Mouse (Mus musculus) heart, postnatal 10 days (tissue): Measurements from ENCODE around the gene Rdh12. TPM values are rescaled to one million over a fixed set of nuclear protein-coding genes. Genes with fewer than 3 reads are reported as not detected.
"Not testable (repeated sequence)": the region's sequence is repeated elsewhere in the genome, so short reads cannot be mapped to it uniquely, and the experiment has no call there.

Source experiments
- DNase-seq, 2 experiments: peaks; one replicate each; pipeline ENCODE4 v3.0.0; 2021
- intact Hi-C: fragments of 180-260 bp; cut with DNase I; formaldehyde crosslinking; loops from one replicate; pipeline ENCODE4 v1.15.1; 2025
- total RNA-seq, 2 experiments: library from RNA; stranded (reverse); gene quantifications; 2 replicates each; pipeline ENCODE4 v1.2.3; 2021

Rdh12 gene
- total RNA-seq, result under 1 TPM; 0.31 to 0.32 TPM

DNA sequence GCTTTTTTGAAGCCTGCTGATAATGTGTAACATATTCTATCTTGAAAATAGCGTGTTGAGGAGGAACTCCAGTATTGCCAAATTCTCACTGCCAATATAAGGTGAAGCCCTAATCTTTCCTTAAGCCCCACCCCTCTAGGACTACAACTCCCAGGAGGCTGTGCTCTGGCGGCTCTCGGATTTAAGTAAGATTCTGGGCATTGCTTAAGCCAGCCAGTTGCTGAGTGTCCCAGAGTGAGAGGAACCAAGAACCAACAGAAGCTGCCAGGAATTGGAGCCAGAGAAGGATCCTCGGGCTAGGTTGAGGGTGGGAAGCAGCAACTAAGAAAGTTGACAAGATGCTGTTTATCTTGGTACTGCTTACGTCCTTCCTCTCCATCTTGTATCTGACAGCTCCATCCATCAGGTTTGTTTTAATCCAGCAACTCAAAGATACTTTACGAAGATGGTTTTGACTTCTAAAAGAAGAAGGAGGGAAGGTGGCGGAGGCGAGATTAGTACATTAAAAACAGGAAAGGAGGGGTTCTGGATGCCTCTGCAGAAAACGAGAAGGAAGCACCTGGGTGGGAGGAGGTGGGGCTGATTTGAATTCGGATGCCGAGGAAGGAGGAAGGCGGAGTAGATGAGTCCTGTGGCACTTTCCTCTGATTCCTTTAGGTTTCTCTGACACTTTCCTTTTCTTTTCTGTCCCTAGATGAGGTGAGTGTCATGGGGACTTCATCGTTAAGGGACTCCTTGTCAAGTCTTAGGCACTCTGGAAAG lies at the start of gene Rdh12:
TSS of gene Rdh12 (plus strand) at position 212 of the 762 bp plus-strand sequence.
- peak; percentile 22 to 30 for DNase-seq
- intact Hi-C loops, result no loop called here

DNA sequence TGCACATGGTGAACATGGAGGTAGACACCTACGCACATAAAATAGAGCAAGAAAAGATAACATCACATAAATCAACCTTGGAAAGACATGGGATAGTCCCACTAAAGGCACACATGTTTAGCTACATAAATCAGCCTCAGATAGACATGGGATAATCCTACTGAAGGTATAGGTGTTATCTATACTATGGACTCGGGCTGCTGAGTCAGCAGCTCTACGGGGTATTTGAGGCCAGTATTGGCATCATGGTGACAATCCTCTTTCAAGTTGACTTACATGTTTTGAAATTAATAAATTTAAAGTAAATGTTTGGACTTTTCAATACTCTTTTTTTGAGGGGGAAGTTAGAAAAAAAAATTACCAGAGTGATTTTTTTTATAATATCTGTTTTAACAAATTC lies 45.8 kb upstream of the Rdh12 start:
- intact Hi-C loops, result no loop called here
- no peak for DNase-seq

DNA sequence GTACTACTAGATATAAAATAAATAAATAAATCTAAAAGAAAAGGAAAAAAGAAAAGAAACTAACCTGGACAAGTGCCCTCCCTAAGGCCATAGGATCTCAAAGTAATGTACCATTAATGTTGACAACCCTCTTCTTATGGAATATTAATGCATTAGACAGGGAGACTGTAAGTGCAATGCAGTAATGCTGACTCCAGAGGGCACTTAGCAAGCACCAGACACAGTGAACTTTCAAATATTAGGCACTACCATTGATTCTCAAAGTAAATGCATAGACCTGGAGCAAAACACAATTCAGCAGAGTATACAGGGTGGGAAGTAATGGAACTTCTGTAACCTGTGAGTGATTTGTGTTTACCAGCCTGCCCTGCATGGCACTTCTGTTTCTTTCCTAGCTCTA lies 39.5 kb upstream of the Rdh12 start:
- intact Hi-C loops, result no loop called here
- DNase-seq, result no peak

DNA sequence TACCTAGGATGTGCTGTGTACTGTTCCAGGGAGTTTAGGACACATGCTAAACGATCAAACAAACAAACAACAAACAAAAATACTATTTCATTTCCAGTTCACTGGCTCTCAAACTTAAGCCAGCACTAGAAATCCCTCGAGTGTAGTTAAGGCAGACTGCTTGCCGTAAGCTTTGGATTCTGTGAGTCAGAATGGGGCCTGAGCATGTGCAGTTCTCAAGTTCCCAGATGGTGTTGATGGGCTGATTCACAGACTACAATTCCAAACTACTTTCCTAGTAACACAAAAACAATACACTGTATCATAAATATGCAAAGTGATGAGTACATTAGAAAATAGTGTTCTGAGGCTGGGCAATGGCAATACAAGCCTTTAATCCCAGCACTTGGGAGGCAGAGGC lies 38.3 kb upstream of the Rdh12 start:
- DNase-seq, result no peak
- intact Hi-C loops, result no loop called here

DNA sequence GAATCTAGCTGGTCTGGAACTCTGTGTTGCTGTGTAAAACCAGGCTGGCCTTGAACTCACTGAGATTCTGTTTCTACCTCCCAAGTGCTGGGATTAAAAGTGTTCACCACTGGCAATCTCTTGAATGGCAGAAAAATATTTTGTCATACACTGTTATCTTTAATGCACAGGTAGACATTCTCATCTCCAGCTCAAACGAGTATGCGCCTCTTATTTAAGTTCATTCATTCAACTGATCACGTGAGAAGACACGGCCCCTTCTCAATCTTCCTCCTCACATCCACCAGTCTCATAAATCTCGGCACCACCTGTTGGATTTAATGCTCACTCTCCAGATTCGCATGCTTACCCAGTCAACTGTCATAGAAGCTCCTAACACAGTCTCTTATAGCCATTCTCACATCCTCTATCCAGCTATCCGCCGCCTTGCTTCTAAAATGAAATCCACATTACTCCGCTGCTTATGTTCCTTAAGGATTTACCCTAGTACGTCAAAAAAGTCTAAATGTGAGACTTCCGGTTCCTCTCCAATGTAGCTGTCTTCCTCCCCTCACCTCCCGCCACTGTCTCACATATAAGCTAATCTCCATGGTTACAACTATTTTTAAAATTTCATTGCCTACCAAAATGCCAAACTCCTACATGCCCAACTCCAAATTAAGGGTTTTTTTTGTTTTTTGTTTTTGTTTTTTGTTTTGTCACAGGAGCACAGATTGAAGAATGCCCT lies 37.3 kb upstream of the Rdh12 start:
- DNase-seq, result no peak
- intact Hi-C loops, result no loop called here

DNA sequence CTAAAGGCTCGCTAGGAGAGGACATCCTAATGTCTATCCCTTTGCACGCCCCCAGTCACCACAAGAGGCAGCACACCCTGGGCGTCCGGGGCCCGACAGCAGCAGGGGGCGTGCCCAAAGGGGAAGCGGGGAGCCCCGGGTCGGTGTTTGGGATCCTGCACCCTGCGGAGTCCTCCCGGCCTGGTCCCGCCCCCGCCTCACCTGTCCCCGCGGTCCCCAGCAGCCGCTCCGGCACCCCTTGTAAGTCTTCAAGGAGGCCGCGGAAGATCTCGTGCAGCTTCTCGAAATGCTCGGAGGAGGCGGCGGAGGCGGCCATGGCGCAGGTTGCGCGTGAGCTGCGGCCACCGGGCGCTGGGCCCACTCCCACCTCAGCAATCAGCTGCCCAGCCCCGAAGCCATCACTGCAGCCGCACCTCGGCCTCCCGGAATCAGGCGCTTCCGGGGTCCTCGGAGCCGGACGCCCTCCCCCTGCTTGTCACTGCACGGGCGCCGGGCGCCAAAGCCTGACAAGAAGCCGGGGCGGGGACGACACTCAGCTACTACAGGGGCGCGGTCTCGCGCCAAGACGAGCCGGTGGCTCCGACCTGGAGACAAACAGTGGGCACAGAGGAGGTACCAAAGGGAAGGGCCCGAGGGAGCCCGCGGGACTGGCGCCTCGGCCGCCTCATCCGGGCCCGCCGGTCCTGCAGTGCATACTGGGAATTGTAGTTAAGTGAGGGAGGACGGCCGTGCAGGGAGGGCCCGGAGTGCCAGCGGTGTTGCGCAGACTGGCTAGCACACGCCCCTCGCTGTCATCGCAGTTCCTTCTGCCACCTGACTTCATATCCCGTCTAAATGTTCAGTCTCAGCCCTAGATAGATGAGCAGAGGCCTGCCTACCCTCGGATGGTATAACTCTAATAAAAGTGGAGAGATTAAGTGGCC lies 36.4 kb upstream of the Rdh12 start, which contains the start of gene Vti1b:
TSS of gene Vti1b (minus strand) at position 649 of the 923 bp plus-strand sequence.
- intact Hi-C loops, result no loop called here
- peak; percentile 95 to 96 for DNase-seq

DNA sequence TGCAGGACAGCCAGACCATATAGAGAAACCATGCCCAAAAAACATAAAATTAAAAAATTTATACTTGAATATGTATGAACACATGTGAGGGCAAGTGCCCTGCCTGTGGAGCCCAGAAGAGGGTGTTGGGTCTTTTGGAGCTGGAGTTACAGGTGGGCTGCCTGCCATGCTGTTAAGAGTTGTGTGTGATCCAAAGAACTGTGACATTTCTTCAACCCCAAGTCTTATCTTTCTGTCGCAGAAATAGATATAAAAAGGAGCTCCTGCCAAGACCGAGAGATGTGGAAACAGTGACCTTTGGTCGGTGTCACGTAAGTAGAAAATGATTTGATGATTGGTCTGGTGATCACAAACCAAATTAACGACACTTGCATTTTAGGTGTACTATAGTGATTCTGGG lies 35.0 kb upstream of the Rdh12 start:
- peak in 1 of 2 experiments; percentile 11 for DNase-seq
- intact Hi-C loops, result no loop called here

DNA sequence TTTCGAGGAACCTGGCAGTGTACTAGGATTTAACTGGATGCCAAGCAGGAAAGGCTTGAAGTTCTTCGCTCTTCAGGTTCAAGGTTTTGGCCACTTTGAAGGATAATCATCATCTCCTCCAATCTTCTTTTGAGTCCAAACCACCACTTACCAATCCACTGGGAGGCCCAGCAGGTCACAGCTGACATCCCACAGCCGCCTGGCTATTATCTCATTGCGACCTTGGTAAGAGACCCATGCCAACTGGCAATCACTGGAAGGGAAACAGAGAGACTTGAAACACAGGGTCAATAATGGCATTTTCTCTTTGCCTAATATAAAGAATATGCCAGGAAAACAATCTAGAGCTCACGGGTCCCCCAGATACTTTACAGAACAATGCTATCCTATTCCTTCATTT lies 32.7 kb upstream of the Rdh12 start:
- no peak for DNase-seq
- intact Hi-C loops, result no loop called here

DNA sequence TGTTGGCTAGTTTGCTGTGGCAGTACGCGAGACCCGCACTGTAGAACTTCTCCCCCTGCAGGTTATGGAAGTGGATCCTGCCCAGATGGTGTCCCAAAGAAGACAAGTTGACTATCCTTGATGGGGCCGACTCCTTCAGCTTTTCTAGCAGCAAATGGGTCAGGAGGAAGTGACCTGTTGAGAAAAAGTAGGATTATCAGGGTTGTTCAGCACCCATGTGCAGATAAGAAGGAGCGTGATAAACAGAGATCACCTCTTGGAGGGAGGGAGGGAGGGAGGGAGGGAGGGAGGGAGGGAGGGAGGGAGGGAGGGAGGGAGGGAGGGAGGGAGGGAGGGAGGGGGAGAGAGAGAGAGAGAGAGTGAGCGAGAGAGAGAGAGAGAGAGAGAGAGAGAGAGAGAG lies 23.6 kb upstream of the Rdh12 start:
- DNase-seq, intact Hi-C loops: not testable (repeated sequence)

DNA sequence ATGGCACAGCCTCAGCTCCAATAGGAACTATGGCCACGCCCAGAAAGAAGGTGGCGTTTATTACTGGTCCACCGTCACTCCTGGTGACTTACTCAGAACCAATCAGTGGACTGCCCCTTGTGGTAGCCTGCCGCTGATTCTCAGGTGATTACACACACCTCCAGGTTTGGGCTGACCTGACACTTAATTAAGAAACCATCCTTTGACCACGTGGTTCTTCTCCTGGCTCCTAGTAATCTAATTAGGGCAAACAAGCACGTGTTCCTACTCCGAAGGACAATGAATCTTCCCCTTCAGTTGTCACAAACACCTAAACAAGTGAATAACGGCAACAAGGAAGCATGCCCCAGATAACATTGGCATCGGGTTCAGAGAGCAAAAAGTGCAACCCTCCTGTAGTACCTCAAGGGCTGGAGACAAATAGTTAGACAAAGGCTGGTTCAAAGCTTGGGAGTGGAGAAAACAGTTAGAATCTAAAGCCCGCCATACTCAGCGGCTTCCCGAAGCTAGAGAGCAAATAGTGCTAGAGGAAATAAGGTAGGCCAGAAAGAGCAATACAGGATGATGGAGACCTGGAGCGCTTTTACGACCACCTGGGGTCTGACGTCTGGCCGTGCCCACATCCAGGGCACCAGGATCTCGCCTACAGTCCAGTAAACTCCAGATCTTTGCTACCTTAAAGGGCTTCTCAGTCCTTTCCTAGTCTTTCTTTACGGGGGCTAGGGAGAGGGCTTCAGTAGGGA lies 17.6 kb upstream of the Rdh12 start:
- intact Hi-C loops, result no loop called here
- peak; percentile 26 to 57 for DNase-seq

DNA sequence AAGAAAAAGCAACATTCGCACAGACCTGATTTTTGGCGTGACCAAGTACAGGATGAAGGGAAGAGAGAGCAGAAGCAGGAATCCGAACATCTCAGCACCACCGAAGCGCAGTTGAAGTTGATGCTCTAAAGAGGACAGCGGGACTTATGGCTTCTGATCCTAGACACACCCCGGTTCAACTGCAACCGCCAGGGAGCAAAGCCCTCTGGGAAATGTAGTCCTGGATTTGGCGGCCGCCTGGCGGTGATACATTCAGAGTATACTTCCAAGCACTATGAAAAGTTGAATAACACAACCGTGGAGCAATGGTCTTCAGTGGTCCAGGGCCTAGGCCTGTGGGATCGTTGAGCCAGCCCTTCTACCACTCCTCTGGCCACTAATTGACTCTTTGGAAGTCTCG lies 17.0 kb upstream of the Rdh12 start:
- intact Hi-C loops, result no loop called here
- DNase-seq, result peak; percentile 83 to 86

DNA sequence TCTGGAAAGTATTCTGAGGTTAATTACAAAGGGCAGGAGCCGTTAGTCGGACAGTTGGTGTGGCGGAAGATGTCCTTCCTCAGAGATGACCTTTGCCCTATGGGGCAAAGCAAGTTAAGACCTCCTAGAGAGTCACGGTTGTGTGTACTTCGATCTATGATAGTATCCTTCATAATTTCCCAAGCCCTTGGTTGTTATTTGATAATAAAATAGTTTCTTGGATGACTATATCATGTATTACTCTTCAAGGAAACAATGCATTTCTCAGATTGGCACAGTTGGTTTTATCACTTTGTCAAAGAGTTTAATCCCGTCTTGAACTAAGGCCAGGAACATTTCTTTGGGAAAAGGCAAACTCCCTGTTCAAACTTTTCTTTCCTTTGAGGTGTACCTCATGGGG lies 16.5 kb upstream of the Rdh12 start, which contains the start of gene Rdh11:
TSS of gene Rdh11 (minus strand) at position 101 of the 400 bp plus-strand sequence.
- intact Hi-C loops, result no loop called here
- no peak for DNase-seq

DNA sequence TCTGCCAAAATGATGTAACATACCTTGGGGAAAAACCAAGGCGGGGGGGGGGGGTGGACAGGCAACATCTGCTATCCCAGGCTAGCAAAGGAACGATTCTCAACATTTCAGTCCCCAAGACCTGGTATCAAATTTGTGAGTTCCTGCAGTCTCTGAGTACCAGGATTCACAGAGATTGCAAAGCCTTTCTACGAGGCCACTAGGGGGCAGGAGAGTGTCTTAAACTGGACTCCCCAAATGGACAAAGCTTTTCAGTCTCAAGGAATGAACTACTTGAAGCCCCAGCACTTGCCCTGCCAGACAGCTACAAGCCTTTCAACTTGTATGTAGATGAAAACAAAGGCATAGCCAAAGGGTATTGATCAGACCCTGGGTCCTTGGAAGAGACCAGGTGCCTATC lies 15.3 kb upstream of the Rdh12 start:
- intact Hi-C loops, result loop anchor here (1.0 kb wide), 1 partner anchor 68 kb away; no protein-coding TSS in a partner anchor
- peak; percentile 73 to 82 for DNase-seq

DNA sequence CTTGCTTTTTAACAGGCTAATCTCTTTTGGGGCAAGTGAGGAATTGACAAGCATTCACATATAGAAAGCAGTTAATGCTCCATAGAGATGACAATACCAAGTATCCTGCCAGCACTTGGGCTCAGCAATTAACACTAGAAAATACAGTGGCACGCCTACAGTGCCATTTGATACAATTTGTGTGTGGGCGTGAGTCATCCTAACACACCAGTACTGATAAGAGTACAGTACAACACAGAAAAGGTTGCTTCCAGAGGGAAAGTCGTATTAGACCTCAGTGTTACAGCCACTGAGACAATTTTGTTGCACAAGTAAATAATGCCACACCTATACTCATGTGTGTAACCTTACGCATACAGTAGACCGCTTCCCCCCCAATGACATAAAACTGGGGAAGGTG lies 11.6 kb upstream of the Rdh12 start:
- intact Hi-C loops, result no loop called here
- DNase-seq, result no peak

DNA sequence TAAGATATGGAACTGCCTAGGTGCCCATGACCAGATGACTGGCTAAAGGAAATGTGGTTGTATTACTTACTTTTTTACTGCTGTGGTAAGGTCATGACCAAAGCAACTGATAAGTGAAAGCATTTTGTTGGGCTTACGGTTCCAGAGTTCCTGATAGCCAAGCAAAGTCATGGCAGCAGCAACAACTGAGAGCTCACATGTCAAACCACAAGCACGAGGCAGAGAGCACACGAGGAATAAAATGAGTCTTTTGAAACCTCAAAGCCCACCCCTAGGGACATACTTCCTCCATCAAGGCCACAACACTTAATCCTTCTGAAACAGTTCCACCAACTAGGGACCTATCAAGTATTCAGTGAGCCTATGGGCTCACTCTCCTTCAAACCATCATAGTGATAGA lies 6.8 kb upstream of the Rdh12 start:
- no peak for DNase-seq
- intact Hi-C loops, result no loop called here

DNA sequence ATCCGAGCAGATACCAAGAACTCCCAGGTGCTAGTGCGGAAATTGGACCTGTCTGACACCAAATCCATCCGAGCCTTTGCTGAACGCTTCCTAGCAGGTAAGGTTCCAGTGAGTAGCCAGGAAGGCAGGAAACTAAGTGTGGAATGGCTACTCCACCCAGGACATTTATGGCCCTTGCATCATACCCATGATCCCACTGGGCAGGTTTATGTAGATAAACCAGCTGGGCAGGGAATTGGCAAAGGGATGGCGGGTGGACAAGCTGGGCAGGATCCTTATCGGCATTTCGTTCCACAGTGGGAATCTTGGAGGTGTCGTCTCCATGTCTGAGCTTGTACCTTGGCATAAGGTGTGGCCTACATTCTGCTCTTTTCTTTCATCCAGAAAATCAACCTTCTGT lies 2.7 kb downstream of the Rdh12 start:
- DNase-seq, result no peak
- intact Hi-C loops, result no loop called here

DNA sequence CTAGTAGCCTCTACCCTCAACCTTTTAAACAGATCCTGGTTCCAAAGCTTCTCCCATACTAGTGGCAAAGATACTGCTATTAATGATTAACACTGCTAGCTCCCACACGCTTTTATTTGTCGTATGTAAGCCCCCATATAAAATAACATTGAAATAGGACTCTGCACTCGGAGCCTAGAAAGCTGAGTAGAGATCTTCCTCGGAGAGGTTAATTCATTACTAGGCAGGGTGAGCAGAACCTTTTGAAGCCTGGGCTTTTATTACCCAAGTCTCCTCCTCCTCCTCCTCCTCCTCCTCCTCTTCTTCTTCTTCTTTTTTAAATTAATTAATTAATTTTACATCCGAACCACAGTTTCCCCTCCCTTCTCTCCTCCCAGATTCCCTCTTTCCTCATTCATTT lies 8.8 kb downstream of the Rdh12 start:
- no peak for DNase-seq
- intact Hi-C loops, result no loop called here

DNA sequence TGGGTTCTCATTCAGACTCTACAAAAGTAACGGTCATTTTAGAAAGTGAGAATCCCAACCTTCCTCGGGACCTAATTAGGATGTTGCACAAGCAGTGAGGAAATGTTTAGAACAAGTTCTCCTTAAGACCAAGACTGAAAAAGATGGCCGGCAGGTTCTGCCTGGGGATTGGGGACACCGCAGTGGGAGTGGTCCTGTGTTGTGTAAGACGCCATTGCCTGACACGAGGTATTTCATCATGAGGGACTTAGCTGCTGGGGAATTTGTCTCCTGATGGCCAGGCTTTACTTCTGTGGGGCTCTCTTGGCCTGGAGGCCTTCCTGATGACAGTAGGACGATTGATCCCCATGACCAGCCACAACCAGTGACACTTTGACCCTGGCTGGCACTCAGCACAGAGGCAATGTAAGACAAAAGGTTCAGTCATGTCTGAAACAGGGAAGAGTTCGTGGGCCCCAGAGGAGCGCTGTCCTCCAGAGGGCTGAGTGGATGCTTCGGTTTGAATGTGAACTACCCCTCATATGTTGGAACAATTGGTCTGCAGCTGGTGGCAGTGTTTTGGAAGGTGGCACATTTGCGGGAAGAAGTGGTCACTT lies 26.9 kb downstream of the Rdh12 start:
- intact Hi-C loops, result no loop called here
- no peak for DNase-seq

DNA sequence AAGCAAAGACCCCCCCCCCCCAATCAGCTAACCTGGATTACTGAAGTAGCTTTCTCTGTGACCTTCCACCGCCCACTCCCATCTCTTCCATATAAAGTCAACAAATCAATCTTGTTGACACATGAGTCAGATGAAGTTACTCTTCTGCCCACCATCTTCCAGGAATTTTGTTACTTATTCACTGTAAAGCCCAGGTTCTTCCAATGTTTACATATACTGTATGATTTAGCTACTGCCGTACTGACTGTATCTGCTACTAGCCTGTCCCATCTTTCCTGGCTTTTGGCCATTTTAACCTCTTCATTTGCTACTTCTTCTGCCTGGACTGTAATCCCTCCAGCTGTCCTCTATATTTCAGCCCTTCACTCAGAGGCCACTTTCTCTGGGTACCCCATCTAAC lies 33.3 kb downstream of the Rdh12 start:
- intact Hi-C loops, result no loop called here
- no peak for DNase-seq

DNA sequence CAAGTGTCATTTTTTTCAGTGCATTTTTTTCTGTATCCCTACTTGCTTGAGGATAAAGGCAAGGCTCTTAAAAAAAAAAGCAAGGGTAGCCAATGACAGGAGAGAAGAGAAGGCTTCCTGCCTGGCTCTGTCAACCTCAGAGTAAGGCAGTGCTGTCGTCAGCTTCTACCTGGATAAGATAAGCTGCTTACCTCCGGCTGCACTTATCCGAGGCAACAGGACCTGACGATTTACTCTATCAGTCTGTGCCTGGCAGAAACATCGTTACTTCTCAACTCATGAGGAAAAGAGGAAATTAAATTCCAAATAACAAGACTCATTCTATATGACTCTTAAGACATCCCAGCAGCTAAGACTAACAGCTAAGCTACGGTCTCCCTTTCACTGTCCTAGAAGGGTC lies 34.2 kb downstream of the Rdh12 start:
- intact Hi-C loops, result no loop called here
- DNase-seq, result no peak
